Mouse (Mus musculus) ovary, adult 10 weeks (tissue): Measurements from ENCODE around the gene Myadml2. TPM values are rescaled to one million over a fixed set of nuclear protein-coding genes. Genes with fewer than 3 reads are reported as not detected.

Source experiments
- polyA plus RNA-seq: library from polyadenylated mRNA; stranded (reverse); fragments of 350-450 nt; fragmentation: Illumina TruSeq; extraction: RNeasy Lipid Tissue Mini Kit (QIAGEN cat#74804); gene quantifications from one replicate; pipeline ENCODE4 v1.2.3, GENCODE M21; 2014

The Myadml2 gene
- not detected for polyA plus RNA-seq

DNA sequence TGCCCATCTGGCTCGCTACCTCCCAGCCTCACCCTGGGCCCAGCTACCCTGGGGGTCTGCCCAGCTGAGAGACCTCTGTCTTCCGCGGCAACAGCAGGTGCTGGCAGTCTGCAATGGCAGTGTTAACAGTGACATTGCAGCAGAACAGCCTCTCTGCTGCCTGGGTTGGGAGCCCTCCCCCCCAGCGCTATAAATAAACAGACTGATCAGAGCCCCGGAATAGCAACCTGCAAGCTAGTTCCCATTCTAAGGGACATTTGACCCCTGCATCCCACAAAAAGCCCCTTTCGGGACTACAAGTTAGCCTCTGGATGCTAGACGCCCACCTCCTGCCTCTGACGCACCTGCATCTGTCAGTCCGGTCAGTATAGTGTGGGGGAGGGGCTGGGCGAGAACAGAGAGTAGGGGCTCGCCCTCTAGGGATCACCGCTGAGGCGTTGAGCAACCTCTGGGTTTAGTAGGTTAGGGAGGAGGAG is at the start of gene Myadml2:
TSS of gene Myadml2 (minus strand) at position 158 of the 476 bp plus-strand sequence.

DNA sequence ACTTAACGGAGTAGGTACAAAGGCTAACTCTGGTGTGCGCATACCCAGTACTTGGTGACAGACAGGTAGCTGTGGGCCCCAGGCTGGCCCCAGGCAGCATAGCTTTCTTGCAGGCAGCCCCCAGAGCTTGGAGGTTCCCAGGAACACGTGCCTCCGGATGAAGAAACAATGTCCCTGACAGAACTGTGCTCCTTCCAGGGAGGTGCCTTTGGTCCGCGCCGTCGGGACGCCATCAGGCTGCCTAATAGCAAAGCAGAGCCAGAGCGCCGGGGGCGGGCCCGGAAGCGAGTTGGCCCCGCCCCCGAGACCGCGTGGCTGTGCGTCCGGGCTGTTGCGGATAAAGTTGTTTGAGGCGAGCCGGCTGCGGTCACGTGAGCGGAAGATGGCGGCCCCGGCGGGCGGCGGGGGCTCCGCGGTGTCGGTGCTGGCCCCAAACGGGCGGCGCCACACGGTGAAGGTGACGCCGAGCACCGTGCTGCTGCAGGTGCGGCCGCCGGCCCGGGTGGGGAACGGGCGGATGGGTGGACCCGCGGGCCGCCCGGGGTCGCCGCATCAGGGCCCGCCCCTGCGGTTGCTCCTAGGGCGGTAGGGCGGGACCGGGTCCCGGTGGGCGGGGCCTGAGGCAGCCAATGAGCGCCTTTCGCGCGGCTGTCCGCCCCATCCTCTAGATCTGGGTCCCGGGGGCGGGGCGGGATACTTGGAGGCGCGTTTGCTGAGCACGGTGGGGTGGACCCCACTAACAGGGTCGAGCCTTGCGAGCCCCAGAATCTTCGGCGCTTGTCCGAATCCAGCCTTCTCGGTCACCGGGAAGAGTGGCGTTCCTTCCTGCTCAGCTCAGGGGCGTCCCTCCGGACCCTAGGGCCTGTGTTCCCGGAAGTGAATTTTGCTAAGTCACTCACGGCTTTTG is 25.0 kb upstream of the Myadml2 start, which contains the start of gene Aspscr1:
TSS of gene Aspscr1 (plus strand) at position 287 of the 907 bp plus-strand sequence.

DNA sequence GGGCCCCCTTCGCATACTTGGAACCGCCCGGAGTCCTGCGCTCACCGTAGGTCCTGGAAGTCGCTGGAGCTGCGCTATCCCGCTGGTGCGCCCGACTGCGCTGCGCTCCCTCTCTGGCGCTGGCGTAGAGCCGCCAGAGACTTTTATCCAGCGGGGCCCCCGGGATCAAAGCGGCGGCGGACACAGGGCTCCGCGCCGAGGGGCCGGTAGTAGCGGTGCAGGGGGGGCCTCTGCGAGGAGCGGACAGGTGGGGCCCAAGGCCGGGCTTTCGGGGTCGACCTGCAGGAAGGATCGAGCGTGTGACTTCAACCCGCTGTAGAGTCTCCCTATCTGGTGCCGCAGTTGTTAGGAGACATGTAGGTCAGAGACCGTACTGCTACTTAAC is 13.1 kb upstream of the Myadml2 start, which contains the start of gene Notum:
TSS of gene Notum (minus strand) at position 100 of the 385 bp plus-strand sequence.

DNA sequence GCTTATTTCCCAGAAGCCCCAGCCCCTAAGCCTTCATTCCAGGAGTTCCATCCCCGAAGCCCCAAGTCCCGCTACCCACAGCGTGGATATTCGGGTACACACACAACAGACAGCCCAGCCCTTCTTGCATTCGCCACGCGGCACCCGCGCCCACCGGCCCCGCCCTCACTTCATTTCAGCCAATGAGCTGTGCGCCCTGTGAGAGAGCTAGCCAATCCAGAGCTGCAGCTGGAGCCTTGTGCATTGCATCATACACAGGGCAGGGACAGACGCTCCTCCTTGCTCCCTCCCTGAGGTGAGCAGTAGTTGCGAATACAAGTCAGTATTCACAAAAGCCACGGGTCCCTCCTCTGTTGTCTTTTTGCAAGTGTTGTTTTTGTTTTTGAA is 4.4 kb downstream of the Myadml2 start, which contains the start of gene Pycr1:
TSS of gene Pycr1 (minus strand) at position 169 of the 387 bp plus-strand sequence.

DNA sequence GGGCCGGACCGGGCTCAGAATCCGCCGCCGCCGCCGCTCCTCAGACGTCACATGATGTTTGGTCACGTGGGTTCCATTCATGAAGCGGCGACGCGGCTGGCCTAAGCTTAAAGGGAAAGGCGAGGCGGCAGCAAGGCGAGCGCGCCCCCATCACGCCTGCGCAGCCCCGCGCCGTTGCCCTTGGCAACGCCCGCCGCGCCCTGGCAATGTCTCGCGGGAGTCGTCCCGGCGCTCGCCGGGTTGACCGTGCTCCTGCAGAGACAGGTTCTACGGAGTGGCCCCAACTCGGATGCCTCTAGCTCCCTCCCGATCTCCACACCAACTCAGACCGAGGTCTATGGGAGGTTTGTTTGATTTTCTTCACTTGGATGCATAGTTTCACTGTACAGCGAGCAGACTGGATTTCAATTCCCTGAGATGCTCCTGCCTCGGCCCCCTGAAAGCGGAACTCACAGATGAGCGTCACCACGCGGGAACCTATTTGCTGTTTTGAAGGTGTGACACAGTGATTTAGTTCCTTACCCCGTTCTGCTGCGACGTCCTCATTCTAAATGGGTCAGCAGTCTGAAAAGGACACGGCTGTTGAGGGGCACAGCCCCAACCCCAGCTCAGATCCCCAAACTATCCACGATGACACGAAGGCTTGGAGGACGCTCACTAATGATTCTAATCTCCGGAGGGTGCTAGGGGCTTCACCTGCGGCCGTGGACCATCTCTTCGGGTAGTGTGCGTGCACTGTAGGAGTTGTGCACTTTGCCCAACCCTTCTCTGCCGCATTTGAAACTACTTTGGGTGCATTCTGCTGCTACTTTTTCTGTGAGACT is 14.2 kb downstream of the Myadml2 start, which contains the start of gene Mafg:
TSS of gene Mafg (minus strand) at position 81 of the 824 bp plus-strand sequence.

DNA sequence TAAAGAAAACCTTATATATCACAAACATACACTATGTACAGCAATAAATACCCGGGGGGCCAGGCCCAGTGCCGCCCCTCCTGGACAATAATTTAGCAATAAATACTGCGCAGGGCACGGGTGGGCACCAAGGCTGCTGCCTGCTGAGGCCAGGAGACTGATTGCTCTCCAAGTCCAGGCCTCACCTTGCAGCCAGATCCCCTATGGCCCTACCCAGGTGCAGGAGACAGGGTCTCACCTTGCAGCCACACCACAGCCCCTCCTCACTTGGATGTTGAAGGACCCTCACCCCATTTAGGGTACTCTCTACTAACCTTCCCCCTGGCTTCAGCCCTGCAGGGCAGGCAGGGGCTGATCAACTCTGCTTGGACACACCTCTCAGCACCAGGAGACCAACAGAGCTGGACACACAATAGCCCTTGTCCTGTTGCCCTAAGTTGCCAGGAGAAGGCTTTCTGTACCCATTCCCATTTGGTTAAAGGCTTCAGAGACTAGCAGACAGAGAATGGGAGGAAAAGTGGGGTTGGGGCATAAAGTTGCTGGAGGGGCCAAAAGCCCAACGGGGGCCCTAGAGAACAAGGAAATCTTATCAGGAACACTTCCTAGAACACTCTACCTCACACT is 22.7 kb downstream of the Myadml2 start, which contains the start of gene Sirt7:
TSS of gene Sirt7 (minus strand) at position 89 of the 624 bp plus-strand sequence.

DNA sequence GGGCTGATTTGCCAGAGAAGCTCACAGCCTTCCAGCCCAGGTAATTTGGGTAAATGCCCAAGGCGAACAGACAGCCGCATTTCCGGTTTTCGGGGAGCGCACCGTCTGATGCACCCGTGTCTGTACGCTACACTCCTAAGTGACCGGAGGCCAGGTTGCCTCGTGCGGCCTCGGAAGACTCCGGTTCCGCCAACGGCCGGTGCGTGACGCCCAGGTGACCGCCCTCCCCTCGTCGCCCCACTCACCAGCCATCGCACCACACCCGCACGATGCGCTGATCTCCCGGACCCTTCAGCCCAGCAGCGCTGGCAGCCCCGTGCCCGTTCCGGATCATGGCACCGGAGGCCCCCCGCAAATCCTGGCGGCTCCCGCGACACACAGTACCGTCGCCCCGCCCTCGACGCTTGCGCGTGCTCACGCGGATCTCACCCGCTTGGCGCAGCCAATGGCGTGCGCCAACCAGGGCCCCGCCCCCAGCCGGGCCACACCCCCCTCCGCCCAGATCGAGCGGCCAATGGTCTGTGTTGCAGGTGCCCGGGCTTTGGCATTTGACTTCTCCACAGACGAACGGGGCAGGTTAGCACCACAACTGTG is 30.3 kb downstream of the Myadml2 start, which contains the start of gene Pcyt2:
TSS of gene Pcyt2 (minus strand) at position 418 of the 594 bp plus-strand sequence.

DNA sequence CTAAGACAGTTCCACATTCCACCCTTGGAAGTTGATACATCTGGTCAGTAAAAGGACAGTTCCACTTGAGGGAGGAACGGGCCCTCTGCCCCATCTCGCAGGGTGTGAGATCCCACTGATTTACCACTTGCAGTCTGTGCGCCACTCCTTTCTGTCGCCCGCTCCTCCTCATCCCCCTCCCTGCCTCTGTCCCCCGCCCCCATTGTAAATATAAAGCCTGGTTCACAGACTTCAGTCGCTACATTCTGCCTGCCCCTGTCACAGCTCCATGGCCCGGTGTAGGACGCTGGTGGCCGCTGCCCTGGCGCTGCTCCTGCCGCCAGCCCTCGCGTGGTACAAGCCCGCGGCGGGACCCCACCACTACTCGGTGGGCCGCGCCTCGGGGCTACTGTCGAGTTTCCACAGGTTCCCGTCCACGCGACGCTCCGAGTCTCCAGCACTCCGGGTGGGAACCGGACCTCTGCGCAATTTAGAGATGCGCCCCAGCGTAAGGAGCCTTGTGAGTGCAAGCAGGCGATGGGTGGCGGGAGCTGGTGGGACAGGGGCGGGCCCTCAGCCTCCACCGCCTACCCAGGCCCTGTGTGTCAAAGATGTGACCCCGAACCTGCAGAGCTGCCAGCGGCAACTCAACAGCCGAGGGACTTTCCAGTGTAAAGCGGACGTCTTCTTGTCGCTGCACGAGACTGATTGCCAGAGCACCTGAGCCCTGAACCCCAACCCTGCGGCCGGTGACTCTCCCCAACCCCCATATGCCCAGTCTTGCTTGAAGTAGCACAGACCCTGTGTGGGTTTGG is 39.5 kb downstream of the Myadml2 start, which contains the start of gene Npb:
TSS of gene Npb (plus strand) at position 237 of the 794 bp plus-strand sequence.

DNA sequence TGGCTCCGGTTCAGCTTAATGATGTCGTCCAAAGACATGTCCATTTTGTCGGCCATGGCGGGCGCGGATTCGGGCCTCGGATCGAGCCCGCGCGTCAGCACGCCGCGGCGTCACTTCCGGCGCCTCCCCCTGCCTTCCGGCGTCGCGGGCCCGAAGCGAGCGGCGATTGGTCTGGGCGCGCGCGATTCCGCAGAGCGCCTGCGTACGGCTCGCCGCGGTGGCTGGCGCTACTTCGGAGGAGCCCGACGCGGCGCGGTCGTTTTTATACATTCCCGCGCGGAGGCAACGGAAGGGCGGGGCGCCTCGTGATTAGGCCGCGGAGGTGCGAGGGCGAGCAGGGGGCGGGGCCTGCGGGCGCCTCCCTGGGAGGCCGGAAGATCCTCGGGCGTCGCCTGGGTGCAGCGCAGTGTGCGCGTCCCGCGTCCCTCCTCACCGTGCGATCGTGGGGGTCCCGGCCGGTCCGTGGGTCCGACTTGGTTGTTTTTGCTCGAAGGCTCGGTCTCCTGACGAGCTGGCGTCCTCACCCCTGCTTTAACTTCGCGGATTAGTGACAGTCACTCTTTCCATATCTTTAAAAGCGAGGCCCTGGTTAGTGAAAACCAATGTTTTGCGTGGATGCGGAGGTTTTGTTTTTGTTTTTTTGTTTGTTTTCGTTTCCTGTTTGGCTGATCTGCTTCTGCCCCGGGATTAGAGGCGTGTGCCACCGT is 49.5 kb downstream of the Myadml2 start, which contains the start of the genes Alyref and Anapc11:
TSS of gene Alyref (minus strand) at position 83 of the 707 bp plus-strand sequence.
TSS of gene Anapc11 (plus strand) at position 139 of the 707 bp plus-strand sequence.

Other genes starting within 250 kb of the Myadml2 start
- gene Nploc4, start 210.4 kb downstream of the Myadml2 start, polyA plus RNA-seq = 22.0 TPM
- not detected for gene Tspan10, start 205.5 kb downstream of the Myadml2 start, polyA plus RNA-seq
- gene Pde6g, start 194.7 kb downstream of the Myadml2 start, polyA plus RNA-seq = not detected
- gene Oxld1, start 190.1 kb downstream of the Myadml2 start, polyA plus RNA-seq = 1.5 TPM
- gene Ccdc137, start 190.0 kb downstream of the Myadml2 start, polyA plus RNA-seq = 14.0 TPM
- 9.9 TPM for gene Arl16, start 180.6 kb downstream of the Myadml2 start, polyA plus RNA-seq
- 1.2 TPM for gene Mrpl12, start 163.5 kb downstream of the Myadml2 start, polyA plus RNA-seq
- not detected for gene Slc25a10, start 156.3 kb downstream of the Myadml2 start, polyA plus RNA-seq
- gene Gcgr, start 117.5 kb downstream of the Myadml2 start, polyA plus RNA-seq = not detected
- 1.5 TPM for gene Mcrip1, start 98.4 kb downstream of the Myadml2 start, polyA plus RNA-seq
- gene Ppp1r27, start 97.0 kb downstream of the Myadml2 start, polyA plus RNA-seq = not detected
- 235 TPM for gene P4hb, start 74.9 kb downstream of the Myadml2 start, polyA plus RNA-seq
- 29.1 TPM for gene Arhgdia, start 66.5 kb downstream of the Myadml2 start, polyA plus RNA-seq
- gene Alyref, start 49.8 kb downstream of the Myadml2 start, polyA plus RNA-seq = 37.9 TPM
- gene Anapc11, start 49.7 kb downstream of the Myadml2 start, polyA plus RNA-seq = 5.8 TPM
- not detected for gene Npb, start 39.7 kb downstream of the Myadml2 start, polyA plus RNA-seq
- gene Pcyt2, start 30.2 kb downstream of the Myadml2 start, polyA plus RNA-seq = 3.4 TPM
- gene Sirt7, start 22.9 kb downstream of the Myadml2 start, polyA plus RNA-seq = 3.2 TPM
- 10.4 TPM for gene Mafg, start 14.6 kb downstream of the Myadml2 start, polyA plus RNA-seq
- gene Pycr1, start 4.4 kb downstream of the Myadml2 start, polyA plus RNA-seq = 1.6 TPM
- gene Notum, start 13.0 kb upstream of the Myadml2 start, polyA plus RNA-seq = not detected
- gene Aspscr1, start 24.8 kb upstream of the Myadml2 start, polyA plus RNA-seq = 0.77 TPM
- not detected for gene Cenpx, start 65.6 kb upstream of the Myadml2 start, polyA plus RNA-seq
- gene Lrrc45, start 65.8 kb upstream of the Myadml2 start, polyA plus RNA-seq = 0.40 TPM
- not detected for gene Rac3, start 73.3 kb upstream of the Myadml2 start, polyA plus RNA-seq
- not detected for gene Dcxr, start 79.1 kb upstream of the Myadml2 start, polyA plus RNA-seq
- not detected for gene Cbr2, start 84.0 kb upstream of the Myadml2 start, polyA plus RNA-seq
- gene Hmga1b, start 114.6 kb upstream of the Myadml2 start, polyA plus RNA-seq = not detected
- not detected for gene Rfng, start 136.0 kb upstream of the Myadml2 start, polyA plus RNA-seq
- 10.9 TPM for gene Gps1, start 136.1 kb upstream of the Myadml2 start, polyA plus RNA-seq
- 3.3 TPM for gene Dus1l, start 148.2 kb upstream of the Myadml2 start, polyA plus RNA-seq
- 2.1 TPM for gene Fasn, start 176.4 kb upstream of the Myadml2 start, polyA plus RNA-seq